Mouse (Mus musculus): ENCODE data around the gene Yeats2. TPM values are rescaled to one million over a fixed set of nuclear protein-coding genes. Genes with fewer than 3 reads are reported as not detected.

The Yeats2 gene
- total RNA-seq, 1 experiment from 2014 or later: 50.4 TPM

Other genes with a start within 250 kb of the Yeats2 start
- gene Klhl6, start 158.0 kb upstream of the Yeats2 start, total RNA-seq (2021): 4.4 and 5.7 TPM in 2 replicates
- 62.1 and 114 TPM in 2 replicates for gene Klhl24, start 43.5 kb upstream of the Yeats2 start, total RNA-seq (2021)
- gene Map6d1, start 100.3 kb downstream of the Yeats2 start, total RNA-seq (2021): 10.7 and 15.1 TPM in 2 replicates
- gene Parl, start 161.3 kb downstream of the Yeats2 start, total RNA-seq (2021): 87.6 and 125 TPM in 2 replicates
- not detected in 2 replicates for gene Cyp2ab1, start 184.3 kb downstream of the Yeats2 start, total RNA-seq (2021)

Measured in adrenal gland, postnatal 25 days (tissue).